Mouse (Mus musculus): ENCODE measurements at regions not wholly inside any gene's neighbourhood (a gene's known extent, or its start where the extent isn't known, plus 50 kb on each side); places are given as distances from the start of the nearest gene placed in this dataset.

GRCm38 (mm10) chr1:99237214-99237613, 535.4 kb upstream of the Cntnap5b start:
- Histone ChIP-seq H3K4me2 (ENCODE audit: low read depth, low read length) (no peak overlapping the region), H3K4me3 (ENCODE audit: low read length) (no peak overlapping the region), H3K9me3 (ENCODE audit: low read length) (no peaks in the 10 kb centered on the region), H3K4me1 (ENCODE audit: insufficient read depth, low read length) (no peaks in the 10 kb centered on the region), H3K36me3 (ENCODE audit: insufficient read depth, low read length) (no peaks in the 10 kb centered on the region), H3K27me3 (ENCODE audit: insufficient read depth, low read length) (no peaks in the 10 kb centered on the region), H3K9ac (replicated peaks; ENCODE audit: low read length) (no peak overlapping the region), H3K27ac (no peak overlapping the region)
- no peak for DNase-seq (ENCODE audit: low spot score)
- 81% methylated on average over 2 of the region's 2 CpGs for WGBS
- no peak for ATAC-seq
- no peak for TF ChIP-seq CTCF (IDR thresholded peaks at IDR 0.05; ENCODE audit: low read depth)

DNA sequence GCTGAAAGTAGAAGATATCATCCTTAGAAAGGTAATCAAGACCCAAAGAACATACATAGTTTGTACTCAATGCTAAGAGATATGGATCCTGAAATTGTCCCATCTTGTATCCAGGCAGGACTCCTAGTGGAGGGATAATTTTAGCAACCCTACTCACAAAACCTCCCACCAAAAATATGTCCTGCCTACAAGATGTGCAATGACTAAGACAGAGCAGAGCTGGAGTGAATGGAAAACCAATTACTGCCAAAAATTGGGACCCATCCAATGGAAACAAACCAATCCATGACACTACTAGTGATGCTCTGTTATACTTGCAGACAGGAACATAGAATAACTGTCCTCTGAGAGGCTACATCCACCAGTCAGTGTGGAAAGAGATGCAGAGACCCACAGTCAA, 487.0 kb upstream of the Cntnap5b start:
- H3K4me3 ChIP-seq (ENCODE audit: low read length) = no peak overlapping the region
- no peak overlapping the region for H3K4me2 ChIP-seq (ENCODE audit: low read depth, low read length)
- no peaks in the 10 kb centered on the region for H3K36me3 ChIP-seq (ENCODE audit: insufficient read depth, low read length)
- no peaks in the 10 kb centered on the region for H3K9me3 ChIP-seq (ENCODE audit: low read length)
- H3K27me3 ChIP-seq (ENCODE audit: insufficient read depth, low read length) = no peaks in the 10 kb centered on the region
- ATAC-seq = no peak
- no peak overlapping the region for H3K9ac ChIP-seq (replicated peaks; ENCODE audit: low read length)
- TF ChIP-seq CTCF (IDR thresholded peaks at IDR 0.05; ENCODE audit: low read depth) = no peak
- DNase-seq (ENCODE audit: low spot score) = no peak
- H3K4me1 ChIP-seq (ENCODE audit: insufficient read depth, low read length) = no peaks in the 10 kb centered on the region
- H3K27ac ChIP-seq = no peak overlapping the region

DNA sequence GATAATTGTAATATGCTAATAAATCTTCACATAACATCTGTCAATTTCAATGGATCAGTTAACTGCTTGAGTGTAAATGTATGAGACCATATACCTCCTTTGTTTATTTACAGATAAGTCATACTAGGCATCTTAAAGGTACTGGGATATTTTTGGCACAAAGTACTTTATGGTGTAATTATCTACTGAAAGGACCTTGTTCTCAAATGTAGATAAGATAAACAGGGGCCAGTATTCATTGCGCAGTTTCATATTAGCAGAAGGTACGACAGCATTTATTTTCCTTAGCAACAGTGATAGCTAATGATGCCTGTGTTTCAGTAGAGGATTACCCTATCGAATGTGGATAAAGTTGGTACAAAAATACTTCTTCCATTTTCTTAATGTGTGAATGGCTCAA, 484.7 kb upstream of the Cntnap5b start:
- ATAC-seq (no peak), DNase-seq (ENCODE audit: low spot score) (no peak)
- Histone ChIP-seq H3K4me2 (ENCODE audit: low read depth, low read length) (no peak overlapping the region), H3K9me3 (ENCODE audit: low read length) (no peaks in the 10 kb centered on the region), H3K9ac (replicated peaks; ENCODE audit: low read length) (no peak overlapping the region), H3K36me3 (ENCODE audit: insufficient read depth, low read length) (no peaks in the 10 kb centered on the region), H3K27me3 (ENCODE audit: insufficient read depth, low read length) (no peaks in the 10 kb centered on the region), H3K4me1 (ENCODE audit: insufficient read depth, low read length) (no peaks in the 10 kb centered on the region), H3K4me3 (ENCODE audit: low read length) (no peak overlapping the region), H3K27ac (no peak overlapping the region)
- no peak for TF ChIP-seq CTCF (IDR thresholded peaks at IDR 0.05; ENCODE audit: low read depth)
- WGBS = 90% methylated on average over 3 of the region's 3 CpGs

DNA sequence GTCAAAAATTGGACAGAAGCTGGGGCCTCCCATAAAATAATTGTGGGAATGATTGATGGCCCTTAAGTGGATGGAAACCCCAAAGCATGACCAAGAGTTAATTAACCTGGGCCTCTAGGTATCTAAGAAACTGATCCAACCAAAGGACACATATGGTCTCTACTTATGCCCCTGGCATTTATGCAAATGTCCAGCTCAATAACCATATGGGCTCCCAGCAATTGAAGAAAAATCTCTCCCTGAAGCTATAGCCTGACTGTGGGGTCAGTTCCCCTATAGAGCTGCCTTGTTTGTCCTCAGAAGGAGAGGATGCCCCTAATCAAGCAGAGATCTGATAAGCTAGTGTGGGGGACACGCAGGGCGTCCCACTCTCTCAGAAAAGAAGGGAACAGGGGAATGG, 473.4 kb upstream of the Cntnap5b start:
- Histone ChIP-seq H3K27ac (no peak overlapping the region), H3K4me1 (ENCODE audit: insufficient read depth, low read length) (no peaks in the 10 kb centered on the region), H3K4me3 (ENCODE audit: low read length) (no peak overlapping the region), H3K9ac (replicated peaks; ENCODE audit: low read length) (no peak overlapping the region), H3K36me3 (ENCODE audit: insufficient read depth, low read length) (no peaks in the 10 kb centered on the region), H3K9me3 (ENCODE audit: low read length) (no peaks in the 10 kb centered on the region), H3K27me3 (ENCODE audit: insufficient read depth, low read length) (no peaks in the 10 kb centered on the region), H3K4me2 (ENCODE audit: low read depth, low read length) (no peak overlapping the region)
- ATAC-seq = no peak
- no peak for DNase-seq (ENCODE audit: low spot score)
- no peak for TF ChIP-seq CTCF (IDR thresholded peaks at IDR 0.05; ENCODE audit: low read depth)
- WGBS = 72% methylated on average over 2 of the region's 2 CpGs

DNA sequence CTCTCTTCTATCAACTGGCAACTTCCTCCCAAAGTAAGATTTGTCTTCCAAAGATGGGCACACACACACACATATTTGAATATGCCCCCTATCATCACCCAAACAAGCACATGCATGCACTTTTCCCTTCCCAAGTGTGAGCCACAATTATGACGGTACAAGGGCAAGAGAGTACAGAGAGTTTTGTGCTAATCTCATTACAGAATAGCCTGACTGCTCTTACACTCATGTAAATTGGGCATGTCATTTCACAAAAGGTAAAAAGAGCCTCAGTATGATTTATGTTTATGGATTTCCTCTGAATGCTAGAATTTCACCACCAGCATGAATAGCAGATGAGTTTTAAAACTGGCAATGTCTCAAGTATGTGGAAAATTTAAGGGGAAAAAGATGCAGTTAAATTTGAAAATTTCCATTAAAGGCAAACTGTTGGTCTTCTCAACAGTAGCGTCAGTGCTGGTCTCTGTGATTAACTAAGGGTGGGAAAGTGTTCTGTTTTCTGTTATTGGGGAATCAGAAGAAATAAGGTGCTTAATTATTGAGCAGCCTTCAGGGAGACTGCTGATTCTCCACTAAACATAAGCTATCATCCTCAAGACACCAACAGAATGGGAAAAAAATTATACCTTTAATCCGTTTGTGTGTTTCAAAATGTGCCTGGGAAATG, 455.4 kb upstream of the Cntnap5b start:
- Histone ChIP-seq H3K4me3 (ENCODE audit: low read length) (no peak overlapping the region), H3K36me3 (ENCODE audit: insufficient read depth, low read length) (no peaks in the 10 kb centered on the region), H3K9ac (replicated peaks; ENCODE audit: low read length) (no peak overlapping the region), H3K9me3 (ENCODE audit: low read length) (no peaks in the 10 kb centered on the region), H3K27me3 (ENCODE audit: insufficient read depth, low read length) (no peaks in the 10 kb centered on the region), H3K4me2 (ENCODE audit: low read depth, low read length) (no peak overlapping the region), H3K4me1 (ENCODE audit: insufficient read depth, low read length) (no peaks in the 10 kb centered on the region), H3K27ac (no peak overlapping the region)
- no peak for ATAC-seq
- WGBS = 59% methylated on average over 3 of the region's 3 CpGs
- TF ChIP-seq CTCF (IDR thresholded peaks at IDR 0.05; ENCODE audit: low read depth) = no peak
- no peak for DNase-seq (ENCODE audit: low spot score)

DNA sequence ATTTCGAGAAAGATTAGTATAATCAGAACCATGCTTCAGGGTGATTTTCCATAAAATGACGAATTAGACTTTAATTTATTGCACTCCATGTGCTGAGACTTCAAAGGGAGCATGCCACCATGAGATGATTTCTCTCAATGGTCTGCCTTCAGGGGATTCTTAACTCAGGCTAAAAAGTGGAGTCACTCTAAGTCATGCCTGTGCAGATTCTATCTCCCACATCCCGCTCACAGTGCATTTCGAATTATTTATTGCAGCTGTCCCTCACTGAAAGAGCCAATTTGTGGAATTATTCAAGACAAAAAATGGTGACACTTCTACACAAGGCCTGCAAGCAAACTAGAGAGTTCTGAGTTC, 454.9 kb upstream of the Cntnap5b start:
- DNase-seq (ENCODE audit: low spot score) (peak; percentile 11), ATAC-seq (no peak)
- Histone ChIP-seq H3K9ac (replicated peaks; ENCODE audit: low read length) (no peak overlapping the region), H3K4me1 (ENCODE audit: insufficient read depth, low read length) (no peaks in the 10 kb centered on the region), H3K4me2 (ENCODE audit: low read depth, low read length) (no peak overlapping the region), H3K27me3 (ENCODE audit: insufficient read depth, low read length) (no peaks in the 10 kb centered on the region), H3K27ac (no peak overlapping the region), H3K36me3 (ENCODE audit: insufficient read depth, low read length) (no peaks in the 10 kb centered on the region), H3K4me3 (ENCODE audit: low read length) (no peak overlapping the region), H3K9me3 (ENCODE audit: low read length) (no peaks in the 10 kb centered on the region)
- 53% methylated on average over 4 of the region's 4 CpGs for WGBS
- TF ChIP-seq CTCF (IDR thresholded peaks at IDR 0.05; ENCODE audit: low read depth) = no peak
